Mouse (Mus musculus): ENCODE measurements around the gene Pramef20. TPM values are rescaled to one million over a fixed set of nuclear protein-coding genes. Genes with fewer than 3 reads are reported as not detected.
"Not testable (repeated sequence)": the region's sequence is repeated elsewhere in the genome, so short reads cannot be mapped to it uniquely, and the experiment has no call there.

The Pramef20 gene
- polyA plus RNA-seq (2015; fragmentation: Nextera tagmentation; extraction: Ambion mirVana) = not detected in 2 replicates

DNA sequence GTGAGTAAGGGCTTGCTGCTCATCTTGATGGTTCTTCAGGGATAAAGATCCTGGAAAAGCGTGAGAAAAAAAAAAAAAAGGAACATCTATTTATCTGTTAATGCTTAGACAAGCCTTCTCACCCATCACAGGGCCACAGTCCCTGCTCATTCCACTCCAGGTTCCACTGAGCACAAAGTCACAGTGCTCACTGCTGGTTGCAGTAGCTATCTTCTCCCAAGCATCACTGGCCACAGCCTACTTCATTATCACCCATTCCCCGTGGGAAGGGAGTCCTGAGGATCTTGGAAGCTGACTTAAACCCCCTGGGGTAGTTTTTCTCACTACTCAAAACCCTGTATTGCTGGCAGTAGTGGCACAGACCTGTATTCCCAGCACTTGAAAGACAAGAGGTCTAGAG lies at the start of gene Pramef20:
TSS of gene Pramef20 (minus strand) at position 23 of the 400 bp plus-strand sequence.
- no peak within 1 kb of the TSS for H3K9ac ChIP-seq (replicated peaks)
- H3K9me3 ChIP-seq = peaks cover 42% of the 10 kb centered on the region
- no peaks in the 10 kb centered on the region for H3K4me1 ChIP-seq (replicated peaks)
- H3K4me3 ChIP-seq (replicated peaks) = no peak within 1 kb of the TSS
- H3K27ac ChIP-seq = no peak within 1 kb of the TSS
- H3K4me2 ChIP-seq (replicated peaks) = no peak within 1 kb of the TSS
- H3K27me3 ChIP-seq = no peaks in the 10 kb centered on the region
- 57% methylated on average over 2 of the region's 2 CpGs for WGBS
- H3K36me3 ChIP-seq = no peaks in the 10 kb centered on the region
- ATAC-seq = no peak

DNA sequence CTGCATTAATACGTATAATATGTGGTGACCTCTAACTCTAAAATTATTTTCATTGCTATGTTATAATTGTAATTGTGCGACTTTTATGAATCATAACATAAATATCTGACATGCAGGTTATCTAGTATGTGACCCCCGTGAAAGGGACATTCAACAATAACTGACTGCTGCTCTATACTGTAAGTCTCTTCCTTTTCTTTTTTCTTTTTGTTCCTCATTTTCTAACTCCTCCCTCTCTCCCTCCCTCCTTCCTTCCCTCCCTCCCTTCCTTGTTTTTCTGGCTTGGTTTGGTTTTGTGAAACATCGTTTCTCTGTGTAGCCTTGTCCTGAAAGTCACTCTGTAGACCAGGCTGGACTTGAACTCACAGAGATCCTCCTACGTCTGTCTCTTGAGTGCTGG lies 46.9 kb upstream of the Pramef20 start:
- ATAC-seq = no peak
- Histone ChIP-seq H3K9ac (replicated peaks) (no peak overlapping the region), H3K4me1 (replicated peaks) (no peaks in the 10 kb centered on the region), H3K27ac (no peak overlapping the region), H3K27me3 (no peaks in the 10 kb centered on the region), H3K9me3 (peaks cover 25% of the 10 kb centered on the region), H3K4me2 (replicated peaks) (no peak overlapping the region), H3K36me3 (no peaks in the 10 kb centered on the region), H3K4me3 (replicated peaks) (no peak overlapping the region)
- WGBS = 83% methylated on average over 5 of the region's 5 CpGs

DNA sequence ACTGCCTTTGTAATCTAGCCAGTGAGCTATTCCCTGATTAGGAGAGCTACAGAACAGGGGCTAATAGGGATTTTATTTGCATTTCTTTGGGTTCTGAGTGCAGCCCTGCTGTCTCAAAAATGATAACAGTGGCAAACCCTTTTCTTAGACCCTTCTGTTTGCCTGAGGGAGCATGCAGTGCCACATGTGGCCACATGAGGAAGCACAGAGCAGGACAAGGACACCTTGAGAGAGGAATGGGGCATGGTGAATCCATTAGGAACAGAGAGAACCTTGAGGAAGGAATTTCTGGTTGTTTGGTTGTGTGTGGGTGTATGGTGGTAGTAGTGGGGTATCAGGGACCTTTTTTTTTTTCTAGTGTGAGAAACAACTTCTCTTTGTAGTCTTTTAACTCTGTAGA lies 42.9 kb upstream of the Pramef20 start:
- no peak for ATAC-seq
- H3K36me3 ChIP-seq = no peaks in the 10 kb centered on the region
- H3K9ac ChIP-seq (replicated peaks) = no peak overlapping the region
- H3K4me2 ChIP-seq (replicated peaks) = no peak overlapping the region
- no peaks in the 10 kb centered on the region for H3K27me3 ChIP-seq
- H3K4me1 ChIP-seq (replicated peaks) = no peaks in the 10 kb centered on the region
- no peak overlapping the region for H3K27ac ChIP-seq
- H3K4me3 ChIP-seq (replicated peaks) = no peak overlapping the region
- H3K9me3 ChIP-seq = peaks cover 47% of the 10 kb centered on the region

DNA sequence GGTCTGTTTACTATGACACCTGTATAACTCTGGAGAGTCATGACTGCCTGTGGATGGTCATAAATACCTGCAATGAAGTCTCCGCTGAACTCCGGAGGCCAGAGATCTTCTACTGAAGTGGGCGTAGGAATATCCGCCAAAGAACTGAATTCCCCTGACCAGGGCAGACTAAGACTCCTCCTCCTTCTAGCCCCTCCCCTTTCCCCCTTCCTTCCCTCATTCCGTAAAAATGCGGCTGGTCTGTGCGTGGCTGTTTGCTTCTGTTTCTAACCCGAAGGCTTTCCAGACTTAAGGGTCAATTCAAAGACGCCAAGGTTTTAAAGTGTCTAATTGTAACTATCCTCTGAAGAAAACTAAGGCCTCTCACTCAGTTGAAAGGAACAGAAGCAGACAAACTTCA lies 30.6 kb upstream of the Pramef20 start, which contains the start of gene Pramef12:
TSS of gene Pramef12 (minus strand) at position 175 of the 400 bp plus-strand sequence.
- Histone ChIP-seq H3K9me3 (peaks cover 9% of the 10 kb centered on the region), H3K9ac (replicated peaks) (no peak within 1 kb of the TSS), H3K4me3 (replicated peaks) (no peak within 1 kb of the TSS), H3K27me3 (no peaks in the 10 kb centered on the region), H3K36me3 (no peaks in the 10 kb centered on the region), H3K4me1 (replicated peaks) (no peaks in the 10 kb centered on the region), H3K4me2 (replicated peaks) (no peak within 1 kb of the TSS), H3K27ac (no peak within 1 kb of the TSS)
- WGBS = 82% methylated on average over 9 of the region's 9 CpGs
- ATAC-seq = no peak

DNA sequence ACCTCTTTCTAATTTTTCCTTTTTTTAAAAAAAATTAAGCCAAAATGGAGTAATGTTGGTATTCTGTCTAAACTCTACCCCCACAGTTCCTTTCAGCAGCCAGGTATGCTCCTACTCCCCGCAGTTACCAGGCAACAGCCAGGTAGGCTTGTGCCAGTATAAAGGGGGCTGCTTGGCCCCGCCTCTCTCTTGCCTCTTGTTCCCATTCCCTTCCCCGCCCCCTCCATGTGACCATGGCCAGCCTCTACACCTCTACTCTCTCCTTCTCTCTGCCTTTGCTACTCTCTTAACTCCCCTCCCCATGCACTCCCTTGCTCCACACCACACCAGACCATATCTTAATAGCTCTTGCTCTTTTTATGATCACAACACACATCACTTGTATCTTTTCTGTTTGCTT lies 28.5 kb upstream of the Pramef20 start:
- H3K4me2 ChIP-seq (replicated peaks) = no peak overlapping the region
- no peak overlapping the region for H3K4me3 ChIP-seq (replicated peaks)
- 54% methylated on average over 3 of the region's 3 CpGs for WGBS
- no peak overlapping the region for H3K27ac ChIP-seq
- H3K27me3 ChIP-seq = no peaks in the 10 kb centered on the region
- H3K4me1 ChIP-seq (replicated peaks) = no peaks in the 10 kb centered on the region
- no peaks in the 10 kb centered on the region for H3K36me3 ChIP-seq
- ATAC-seq = no peak
- no peak overlapping the region for H3K9ac ChIP-seq (replicated peaks)
- H3K9me3 ChIP-seq = peaks cover 8% of the 10 kb centered on the region

DNA sequence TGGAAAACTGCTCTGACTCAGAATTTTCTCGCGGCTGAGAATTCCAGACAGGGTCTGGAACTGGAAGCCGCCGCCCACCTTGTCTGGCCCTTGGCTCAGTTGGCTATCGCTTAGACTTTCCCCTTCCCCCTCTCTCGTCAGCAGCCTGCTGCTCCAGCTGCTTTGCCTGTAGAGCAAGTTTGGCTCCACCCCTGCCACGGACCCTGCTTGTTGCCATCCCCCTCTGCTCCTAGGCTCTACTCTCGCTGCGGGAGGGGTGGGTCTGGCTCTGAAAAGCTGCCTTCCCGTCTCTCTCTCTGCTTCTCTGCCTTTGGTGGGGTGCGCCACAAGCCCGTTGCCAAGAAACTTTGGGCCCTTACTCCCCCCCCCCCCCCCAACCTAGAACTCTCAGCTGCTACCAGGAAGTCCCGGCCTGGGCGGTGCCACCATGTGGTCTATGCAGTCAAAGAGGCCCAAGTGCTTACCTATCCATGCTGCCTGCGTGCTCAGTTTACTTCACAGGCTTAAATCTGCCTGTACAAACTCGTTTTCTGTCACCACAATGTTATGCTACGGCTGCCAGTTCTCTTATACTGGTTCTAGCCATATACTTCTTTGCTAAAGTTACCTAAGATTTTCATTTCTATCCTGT lies 26.8 kb upstream of the Pramef20 start:
- Histone ChIP-seq H3K27ac (no peak overlapping the region), H3K4me2 (replicated peaks) (peak overlapping the region; percentile 27), H3K36me3 (no peaks in the 10 kb centered on the region), H3K9ac (replicated peaks) (no peak overlapping the region), H3K9me3 (peaks cover 7% of the 10 kb centered on the region), H3K27me3 (no peaks in the 10 kb centered on the region), H3K4me3 (replicated peaks) (no peak overlapping the region), H3K4me1 (replicated peaks) (no peaks in the 10 kb centered on the region)
- ATAC-seq = no peak
- 10% methylated on average over 15 of the region's 17 CpGs for WGBS

DNA sequence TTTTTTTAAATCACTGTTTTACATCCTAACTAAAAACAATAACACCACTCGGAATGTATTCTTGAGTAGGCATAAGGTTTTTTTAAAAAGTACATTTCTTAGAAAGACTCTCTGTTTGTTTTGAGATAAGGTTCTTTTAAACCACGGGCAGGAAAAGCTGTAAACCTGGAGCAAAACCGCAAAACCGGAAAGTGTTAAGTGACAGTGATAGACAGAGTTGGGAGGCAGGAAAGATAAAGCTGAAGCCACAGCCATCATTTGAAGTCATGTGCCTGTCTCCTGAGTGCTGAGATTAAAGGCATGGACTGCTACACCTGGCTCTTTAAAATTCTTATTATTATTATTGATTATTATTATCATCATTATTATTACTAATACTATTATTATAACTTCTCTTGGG lies 25.0 kb upstream of the Pramef20 start:
- no peak overlapping the region for H3K9ac ChIP-seq (replicated peaks)
- no peak for ATAC-seq
- H3K4me1 ChIP-seq (replicated peaks) = no peaks in the 10 kb centered on the region
- no peak overlapping the region for H3K4me3 ChIP-seq (replicated peaks)
- H3K4me2 ChIP-seq (replicated peaks) = no peak overlapping the region
- no peaks in the 10 kb centered on the region for H3K27me3 ChIP-seq
- no peak overlapping the region for H3K27ac ChIP-seq
- H3K9me3 ChIP-seq = peaks cover 4% of the 10 kb centered on the region
- WGBS = 90% methylated on average over 4 of the region's 4 CpGs
- H3K36me3 ChIP-seq = no peaks in the 10 kb centered on the region

DNA sequence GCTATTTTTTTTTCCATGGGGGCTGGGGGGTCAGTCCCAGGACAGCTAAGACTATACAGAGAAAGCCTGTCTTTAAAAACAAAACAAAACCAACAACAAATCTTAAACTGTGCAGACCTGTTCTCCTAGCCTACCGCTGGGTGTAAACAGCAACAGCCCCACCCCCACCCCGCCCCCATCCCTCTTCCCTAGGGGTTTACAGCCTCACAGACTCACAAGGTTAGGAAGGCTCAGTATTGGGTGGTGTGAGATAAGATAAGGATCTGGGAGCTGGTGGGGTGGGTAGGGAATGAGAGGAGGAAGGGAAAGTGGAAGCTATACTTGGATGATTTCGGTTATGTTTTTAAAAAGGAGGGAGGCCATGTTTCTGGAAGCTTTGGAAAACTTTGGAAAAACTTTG lies 18.6 kb upstream of the Pramef20 start:
- Histone ChIP-seq H3K27me3 (no peaks in the 10 kb centered on the region), H3K9ac (replicated peaks) (no peak overlapping the region), H3K9me3 (peaks cover 41% of the 10 kb centered on the region), H3K4me3 (replicated peaks) (no peak overlapping the region), H3K4me1 (replicated peaks) (no peaks in the 10 kb centered on the region), H3K4me2 (replicated peaks) (no peak overlapping the region), H3K27ac (no peak overlapping the region), H3K36me3 (no peaks in the 10 kb centered on the region)
- WGBS = 40% methylated on average over 3 of the region's 3 CpGs
- no peak for ATAC-seq

DNA sequence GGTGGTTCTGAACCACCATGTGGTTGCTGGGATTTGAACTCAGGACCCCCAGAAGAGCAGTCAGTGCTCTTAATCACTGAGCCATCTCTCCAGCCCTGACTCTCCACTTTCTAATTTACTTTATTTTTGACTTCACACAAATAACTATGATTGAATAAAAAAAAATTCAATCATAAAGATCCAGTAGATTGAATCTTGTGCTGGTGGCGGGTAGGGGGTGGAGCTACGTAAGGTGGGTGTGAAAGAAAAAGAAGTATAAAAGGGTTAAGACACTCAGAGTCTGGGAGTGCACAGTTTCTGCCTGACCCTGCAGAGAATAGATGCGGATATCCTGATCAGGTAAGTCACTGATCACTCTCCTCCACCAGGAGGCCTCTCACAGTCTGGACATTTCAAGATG lies 20.1 kb downstream of the Pramef20 start, which contains the start of gene Gm13119:
TSS of gene Gm13119 (plus strand) at position 301 of the 400 bp plus-strand sequence.
- H3K27me3 ChIP-seq = not testable (repeated sequence)
- WGBS = 89% methylated on average over 3 of the region's 3 CpGs
- peaks cover 12% of the 10 kb centered on the region for H3K9me3 ChIP-seq

DNA sequence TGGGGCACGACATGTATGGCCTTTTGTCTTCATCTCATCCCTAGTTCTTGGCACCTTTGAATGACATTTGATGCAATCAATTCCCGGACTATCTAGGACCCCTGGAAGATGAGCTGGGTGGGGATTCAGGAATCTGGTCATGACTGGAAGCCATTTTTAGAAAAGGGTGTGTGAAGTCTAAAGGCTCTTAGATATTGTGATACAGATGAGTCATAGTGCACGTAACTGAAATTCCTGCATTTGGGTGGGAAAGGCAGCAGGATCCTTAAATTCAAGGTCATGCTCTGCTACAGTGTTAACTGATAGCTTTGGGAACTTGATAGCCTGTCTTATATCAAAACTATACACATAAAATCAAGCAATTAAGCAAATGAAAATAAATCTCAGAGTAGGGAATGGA lies 41.9 kb downstream of the Pramef20 start:
- not testable (repeated sequence) for ATAC-seq; H3K36me3 ChIP-seq; H3K4me1 ChIP-seq (replicated peaks); H3K27me3 ChIP-seq; H3K4me3 ChIP-seq (replicated peaks); H3K9me3 ChIP-seq; H3K4me2 ChIP-seq (replicated peaks); H3K9ac ChIP-seq (replicated peaks); H3K27ac ChIP-seq
- WGBS = 90% methylated on average over 3 of the region's 3 CpGs

More for the DNA sequence above, 20.1 kb downstream of the Pramef20 start, which contains the start of gene Gm13119:
- not testable (repeated sequence) for H3K4me3 ChIP-seq (replicated peaks); H3K4me2 ChIP-seq (replicated peaks); ATAC-seq; H3K36me3 ChIP-seq; H3K27ac ChIP-seq; H3K9ac ChIP-seq (replicated peaks); H3K4me1 ChIP-seq (replicated peaks)

DNA sequence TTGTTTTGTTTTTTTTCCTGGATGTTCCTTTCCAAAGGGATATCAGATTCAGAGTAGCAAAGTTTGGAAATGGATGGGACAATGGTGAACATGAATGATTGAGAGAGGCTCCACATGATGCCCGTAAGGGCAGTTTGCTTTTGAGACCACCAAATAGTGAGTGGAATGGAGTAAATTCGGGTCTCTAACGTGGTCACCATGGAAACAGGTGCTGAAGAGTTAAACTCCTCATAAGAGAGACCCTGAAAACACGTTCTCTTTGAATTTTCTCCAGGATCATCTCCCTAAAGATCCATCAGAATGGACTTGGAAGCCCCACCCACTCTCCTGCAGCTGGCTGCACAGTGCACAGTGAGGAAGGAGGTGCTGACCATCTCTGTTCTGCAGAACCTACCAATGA lies 47.8 kb downstream of the Pramef20 start, which contains the start of gene Gm13128:
TSS of gene Gm13128 (plus strand) at position 301 of the 400 bp plus-strand sequence.
- H3K27me3 ChIP-seq; H3K4me3 ChIP-seq (replicated peaks); H3K9ac ChIP-seq (replicated peaks); H3K4me2 ChIP-seq (replicated peaks); H3K9me3 ChIP-seq; H3K4me1 ChIP-seq (replicated peaks); H3K36me3 ChIP-seq; ATAC-seq; H3K27ac ChIP-seq: not testable (repeated sequence)
- 53% methylated on average over 4 of the region's 4 CpGs for WGBS

Data from midbrain, embryonic 13.5 days (tissue).